Mouse (Mus musculus) neural tube, embryonic 10.5 days (tissue): Measurements from ENCODE around the gene Tram2.

Source experiments
- DNase-seq: peaks from one replicate; pipeline ENCODE4 v3.0.0-alpha.2; 2017; ENCODE audit warnings: low spot score; ENCODE audit errors: extremely low spot score

Tram2 gene

DNA sequence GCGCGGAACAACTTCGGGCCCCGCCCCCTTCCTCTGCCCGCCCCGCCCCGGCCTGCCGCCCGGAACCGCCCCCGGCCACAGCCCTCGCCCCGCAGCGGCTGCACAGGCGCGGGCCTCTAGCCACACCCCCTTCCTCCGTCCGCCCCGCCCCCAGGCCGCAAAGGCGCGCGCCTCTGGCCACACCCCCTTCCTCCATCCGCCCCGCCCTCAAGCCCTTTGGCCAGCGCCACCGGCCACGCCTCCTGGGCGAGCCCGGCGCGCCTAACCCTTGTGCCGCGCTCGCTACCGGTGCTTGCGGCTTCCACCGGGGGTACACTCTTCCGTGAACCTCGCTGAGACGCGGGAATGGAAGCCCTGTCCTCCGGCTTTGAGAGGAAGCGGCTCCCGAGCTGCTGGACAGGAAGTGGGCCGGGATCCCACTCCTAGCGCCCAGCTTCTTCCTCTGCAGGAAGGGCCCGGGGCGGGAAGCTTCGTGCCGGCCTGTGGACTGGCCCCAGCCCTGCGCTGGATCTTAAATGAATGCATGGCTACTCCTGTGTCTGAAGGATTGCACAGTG lies at the start of gene Tram2:
Gene Tram2 (minus strand): TSS at position 13 of the 557 bp plus-strand sequence.
- DNase-seq: peak; percentile 96

DNA sequence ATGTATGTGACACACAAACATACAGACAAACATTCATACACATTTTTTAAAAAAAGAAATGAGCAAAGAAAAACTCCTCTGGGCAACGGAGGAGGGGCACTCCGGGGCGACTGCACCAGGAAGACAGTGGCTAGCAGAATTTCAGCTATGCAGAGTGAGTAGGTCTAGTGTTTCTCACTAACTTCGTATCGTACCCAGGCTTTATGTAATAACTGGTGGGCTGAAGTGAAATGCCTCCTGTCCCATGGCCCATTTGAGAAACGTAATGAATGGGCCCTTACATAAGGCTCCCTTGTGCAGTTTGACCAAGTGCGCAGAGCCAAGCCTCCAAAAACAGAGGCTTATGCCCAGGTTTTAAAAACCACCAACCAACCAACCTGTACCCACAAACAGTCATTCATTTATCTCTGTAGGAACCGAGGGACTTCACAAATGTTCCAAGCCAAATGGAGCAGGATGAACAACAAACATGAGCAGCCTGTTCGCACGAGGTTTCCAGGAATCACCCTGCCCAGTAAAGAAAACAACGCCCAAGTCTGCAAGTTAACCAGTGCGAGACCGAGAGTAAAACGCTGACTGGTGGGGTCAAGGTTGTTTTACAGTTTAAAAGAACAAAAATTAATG lies 45.8 kb upstream of the Tram2 start:
- DNase-seq: peak; percentile 14

DNA sequence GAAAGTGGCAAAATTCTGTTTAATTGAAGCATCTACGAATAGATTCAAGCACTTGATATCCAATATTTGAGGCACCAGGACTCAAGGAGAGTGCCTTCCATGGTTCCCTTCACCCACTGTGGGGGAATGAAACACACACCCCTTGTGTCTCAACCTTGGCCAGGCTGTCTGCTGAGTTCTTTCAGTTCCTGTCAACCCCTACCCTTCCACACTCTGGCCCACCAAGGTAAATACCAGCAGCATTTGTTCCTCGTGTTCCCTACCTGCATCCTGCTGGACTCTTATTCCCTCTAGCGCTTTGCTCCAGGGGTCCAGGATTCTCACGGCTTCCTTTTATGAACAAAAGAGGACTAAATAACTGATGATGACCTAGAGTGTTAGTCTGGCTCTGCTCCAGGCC lies 24.8 kb upstream of the Tram2 start:
- no peak for DNase-seq

DNA sequence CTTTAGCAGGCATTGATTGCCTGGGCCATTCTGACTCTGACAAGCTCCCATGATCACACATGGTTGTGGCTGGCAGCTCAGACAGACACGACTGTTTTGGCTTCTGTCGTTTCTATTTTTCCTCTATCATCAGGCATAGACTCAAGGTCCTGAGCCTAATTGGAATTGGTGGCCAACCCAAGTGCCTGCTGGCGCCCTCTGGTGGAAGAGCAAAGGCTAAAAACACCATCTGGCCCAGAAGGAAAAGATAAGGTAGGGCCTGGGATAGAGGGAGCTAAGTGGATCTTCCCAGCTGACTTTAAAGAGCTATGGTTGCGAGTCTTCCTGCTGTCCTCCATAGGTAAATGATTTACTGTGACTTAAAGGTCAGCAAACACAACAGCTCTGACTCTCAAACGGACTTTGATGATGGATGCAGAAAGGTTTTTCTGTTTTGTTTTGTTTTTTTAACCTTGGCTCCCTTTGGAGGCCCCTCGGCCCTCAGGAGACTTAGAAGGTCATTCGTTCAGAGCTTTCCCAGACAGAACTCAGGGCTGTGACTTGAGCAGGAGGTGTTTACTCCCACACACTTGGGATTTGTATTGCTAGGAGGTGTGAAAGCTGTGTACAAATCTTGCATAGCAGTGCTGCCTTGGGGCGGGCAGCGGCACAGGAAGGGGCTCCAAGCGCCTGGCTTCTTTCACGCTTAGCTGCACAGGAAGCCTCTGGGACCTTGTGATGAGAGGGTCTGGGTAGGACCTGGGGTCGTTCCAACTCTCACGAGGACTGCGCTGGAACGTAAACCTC lies 22.4 kb upstream of the Tram2 start:
- peak; percentile 25 for DNase-seq

DNA sequence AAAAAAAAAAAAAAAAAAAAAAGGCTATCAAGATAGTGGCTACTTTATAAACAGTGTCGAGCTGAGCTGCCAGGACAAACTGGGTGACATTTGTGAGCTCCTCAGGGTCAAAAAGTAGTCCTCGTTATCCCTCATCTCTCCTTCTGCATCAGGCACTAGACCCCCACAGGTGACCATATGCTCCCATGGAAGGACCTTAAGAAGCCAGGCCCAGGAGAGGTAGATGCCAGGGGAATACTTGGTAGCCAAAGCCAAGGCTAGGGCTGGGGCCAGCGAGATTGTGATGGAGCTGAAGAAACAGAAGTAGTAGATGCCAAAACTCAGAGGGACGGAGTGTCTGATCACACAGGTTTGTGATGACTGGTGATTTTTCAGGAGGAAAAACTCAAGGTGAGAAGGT lies 21.7 kb upstream of the Tram2 start:
- DNase-seq: no peak

DNA sequence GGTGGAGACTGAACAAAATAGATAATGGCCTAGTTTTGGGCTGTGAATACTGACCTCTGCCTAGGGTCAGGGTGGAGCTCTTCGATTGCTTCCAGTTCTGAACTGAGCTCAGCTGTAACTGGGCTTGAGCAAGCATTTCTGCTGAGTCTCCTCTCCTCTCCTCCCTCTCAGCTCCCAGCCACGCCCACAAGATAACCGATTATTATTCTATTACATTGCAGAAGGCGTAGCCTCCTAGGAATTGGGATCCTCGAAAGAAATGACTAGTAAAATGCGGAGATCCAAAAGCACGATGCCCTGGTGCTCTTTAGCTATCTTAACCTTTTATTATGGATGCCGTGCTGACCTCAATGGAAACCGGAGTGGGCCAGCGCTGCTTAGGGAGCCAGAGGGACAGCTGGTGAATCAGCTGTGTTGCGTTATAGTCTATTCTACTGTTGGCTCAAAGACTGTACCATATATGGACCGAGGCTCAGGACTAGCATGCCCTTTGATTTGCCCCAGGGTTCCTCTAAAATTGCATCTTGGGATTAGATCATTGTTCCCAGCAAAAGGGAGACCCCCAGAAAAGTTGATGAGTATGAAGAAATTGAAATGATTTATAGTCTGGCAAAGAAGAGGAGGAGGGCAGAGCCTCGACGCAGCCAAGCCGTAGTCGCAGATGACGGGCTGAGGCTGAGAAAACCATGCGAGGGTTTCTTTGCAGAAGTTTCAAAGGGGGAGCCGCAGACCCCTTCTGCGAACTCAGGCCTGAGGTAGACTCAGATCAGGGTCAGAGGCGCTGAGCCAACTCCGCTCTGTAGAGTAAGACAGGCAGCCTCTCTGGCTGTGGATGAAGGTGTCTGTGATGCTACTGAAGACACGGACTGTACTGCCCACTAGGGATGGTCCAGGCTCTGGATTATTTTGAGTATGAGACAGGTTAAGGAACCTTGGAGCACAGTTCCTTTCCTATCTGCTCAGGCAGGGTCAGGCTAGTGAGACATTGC lies 18.3 kb upstream of the Tram2 start:
- no peak for DNase-seq

DNA sequence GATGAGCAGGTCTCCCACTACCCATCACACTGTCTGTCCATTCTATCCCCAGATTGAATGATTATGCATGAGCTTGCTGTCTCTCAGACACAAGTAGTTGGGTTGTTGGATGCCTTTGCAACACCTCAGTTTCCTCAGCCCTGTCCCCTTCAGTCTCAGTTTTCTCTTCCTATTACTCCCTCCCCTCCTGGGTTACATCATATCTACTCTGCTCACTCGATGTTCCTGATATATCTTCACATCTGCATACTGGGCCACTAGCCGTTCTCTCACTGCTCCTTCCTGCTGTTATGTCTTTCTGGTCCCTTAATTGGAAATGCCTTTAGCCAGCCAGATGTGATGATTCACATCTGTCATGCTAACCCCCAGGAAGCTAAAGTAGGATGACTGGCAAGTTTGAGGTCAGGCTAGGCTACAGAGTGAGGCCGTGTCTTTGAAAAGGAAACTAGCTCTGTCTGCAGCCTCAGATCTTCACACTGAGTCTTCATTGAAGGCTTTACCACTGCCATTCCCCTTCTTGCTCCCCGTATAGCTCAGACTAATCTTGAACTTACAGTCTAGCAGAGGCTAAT lies 15.7 kb upstream of the Tram2 start:
- DNase-seq: no peak

DNA sequence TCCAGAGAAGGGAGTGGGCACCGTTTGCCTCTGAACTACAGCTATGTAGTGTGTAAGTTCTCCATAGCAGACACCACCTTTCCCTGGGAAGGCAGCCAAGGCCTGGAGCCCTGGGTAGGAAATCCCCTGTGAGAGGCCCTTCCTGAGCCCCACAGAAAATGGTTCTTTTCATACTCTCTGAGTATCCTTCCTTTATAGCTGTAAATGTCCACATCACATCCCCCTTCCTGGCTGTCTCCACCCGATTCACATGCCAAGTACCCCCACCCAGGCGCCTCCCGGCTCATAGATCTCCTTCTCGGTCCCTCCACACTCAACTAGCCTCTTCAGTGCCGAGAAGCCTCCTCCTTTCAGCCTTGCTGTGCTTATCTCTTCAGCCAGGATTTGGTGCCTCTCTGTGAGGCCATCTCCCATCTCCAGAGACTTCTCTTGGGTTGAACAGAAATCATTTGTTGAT lies 10.7 kb upstream of the Tram2 start:
- DNase-seq: no peak

DNA sequence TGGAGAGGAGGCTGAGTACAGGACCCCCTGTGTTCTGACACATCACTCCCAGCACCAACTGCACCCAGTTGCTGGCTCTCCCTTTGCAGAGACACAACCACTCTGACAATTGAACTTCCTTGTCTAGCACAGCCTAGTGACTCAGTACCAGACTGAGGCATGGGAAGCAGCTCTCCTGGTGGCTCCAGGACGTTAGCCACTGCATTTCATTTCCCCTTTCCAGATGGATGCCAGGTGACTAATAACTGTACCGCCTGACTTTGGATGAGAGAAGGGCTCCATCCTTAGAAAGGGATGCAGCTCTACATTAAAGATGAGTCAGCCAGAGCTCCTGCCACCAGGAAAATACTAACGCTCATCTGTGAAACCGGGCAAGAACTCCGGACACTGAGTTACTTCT lies 7.3 kb upstream of the Tram2 start:
- no peak for DNase-seq

DNA sequence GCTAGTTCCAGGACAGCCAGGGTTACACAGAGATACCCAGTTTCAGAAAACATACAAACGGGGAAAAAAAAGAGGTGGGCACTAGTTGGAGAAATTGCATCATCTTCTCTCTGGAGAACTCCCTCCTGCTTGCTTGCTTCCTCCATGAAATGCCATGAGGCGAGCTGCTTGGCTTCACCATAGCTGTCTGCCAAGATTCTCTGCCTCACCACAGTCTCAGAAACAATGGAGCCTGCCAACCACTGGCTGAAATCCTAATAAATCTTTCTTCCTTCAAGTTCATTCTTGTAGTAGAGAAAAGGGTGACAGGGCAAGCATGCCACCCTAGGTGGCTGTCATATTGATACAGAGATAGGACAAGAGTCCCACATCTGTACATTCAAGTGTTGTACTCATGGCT lies 5.6 kb upstream of the Tram2 start:
- no peak for DNase-seq

DNA sequence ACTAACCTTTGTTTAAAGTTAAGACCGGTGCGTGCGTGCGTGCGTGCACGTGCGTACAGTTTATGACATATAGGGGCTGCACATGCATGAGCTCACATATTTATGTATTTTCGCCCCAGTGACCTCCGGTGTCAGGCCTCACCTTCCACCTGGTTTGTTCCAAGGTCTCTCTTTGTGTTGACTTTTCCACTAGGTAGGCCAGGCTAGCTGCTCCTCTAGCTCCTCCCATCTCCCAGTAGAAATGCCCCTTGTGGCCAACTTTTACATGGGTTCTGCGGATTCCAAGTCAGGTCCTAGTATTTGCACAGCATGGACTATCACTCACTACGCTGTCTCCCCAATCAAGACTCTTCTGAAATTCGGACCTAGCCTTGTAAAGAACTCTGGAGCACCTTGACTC lies 1.3 kb upstream of the Tram2 start:
- DNase-seq: no peak

DNA sequence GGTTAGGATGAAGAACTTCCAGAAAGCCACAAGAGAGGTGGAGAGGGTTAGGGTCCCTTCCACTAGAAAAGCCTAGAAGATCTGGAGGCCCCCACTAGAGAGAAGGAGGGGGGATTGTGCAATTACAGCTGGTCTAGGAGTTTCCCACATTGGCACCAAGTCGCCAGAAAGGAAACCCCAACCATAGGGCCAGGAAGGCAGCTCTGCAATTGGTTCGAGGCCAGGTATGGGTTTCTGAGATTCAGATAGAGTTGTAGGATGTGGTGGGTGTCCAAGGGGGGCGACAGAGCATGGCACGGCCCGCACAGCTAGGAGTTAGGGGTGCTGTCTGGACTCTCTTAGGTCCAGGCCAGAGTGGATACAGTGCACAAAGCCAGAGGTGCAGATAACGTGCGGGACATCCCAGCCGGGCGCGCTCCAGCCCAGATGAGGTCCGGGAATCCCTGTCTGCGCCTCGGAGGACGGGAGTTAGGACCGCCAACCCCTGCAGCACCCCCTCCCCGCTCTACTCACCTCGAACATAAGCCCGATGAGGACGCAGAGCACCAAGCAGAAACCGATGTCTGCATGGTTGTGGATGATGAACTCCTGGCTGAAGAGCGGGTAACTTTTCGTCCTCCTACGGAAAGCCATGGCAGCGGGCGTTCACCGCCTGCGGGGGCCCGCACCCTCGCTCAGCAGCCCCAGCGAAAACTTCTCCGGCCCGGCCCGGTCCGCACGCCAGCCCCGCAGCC lies 381 bp downstream of the Tram2 start:
- DNase-seq: no peak

DNA sequence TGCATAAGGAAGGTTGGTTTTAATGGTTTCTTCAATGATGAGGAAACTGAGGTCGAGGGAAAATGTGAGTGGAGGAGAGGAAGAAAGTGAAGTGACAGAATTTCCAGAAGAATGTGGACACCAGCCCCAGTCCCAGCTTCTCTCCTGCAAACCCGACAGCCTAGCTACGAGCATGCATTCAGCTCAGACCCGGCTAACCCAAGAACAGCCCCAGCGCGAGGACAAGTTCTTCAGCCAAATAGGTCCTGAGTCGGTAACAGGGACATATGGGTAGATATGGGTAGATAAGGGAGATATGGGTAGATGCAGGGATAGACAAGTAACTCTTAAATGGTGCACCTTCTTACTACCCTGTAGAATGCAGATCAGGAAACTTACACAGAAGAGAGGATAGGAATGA lies 1.4 kb downstream of the Tram2 start:
- no peak for DNase-seq

DNA sequence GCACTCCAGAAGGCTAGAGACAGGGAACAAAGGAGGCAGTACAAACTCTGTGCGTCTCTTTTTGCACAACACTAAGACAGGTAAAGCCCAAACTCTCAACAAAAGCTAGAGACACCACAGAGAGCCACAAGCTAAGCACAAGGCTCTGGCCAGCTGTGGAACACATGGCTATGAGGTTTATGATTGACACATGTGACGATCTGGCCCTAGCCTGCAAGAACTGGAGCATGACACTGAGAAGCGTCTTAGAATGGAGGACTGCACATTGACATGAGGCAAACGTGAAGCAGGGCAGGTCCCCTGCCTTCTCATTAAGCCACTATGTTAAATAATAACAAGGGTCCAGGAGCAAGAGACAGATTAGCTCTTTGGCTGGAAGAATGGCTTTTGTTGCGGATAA lies 1.8 kb downstream of the Tram2 start:
- DNase-seq: no peak

DNA sequence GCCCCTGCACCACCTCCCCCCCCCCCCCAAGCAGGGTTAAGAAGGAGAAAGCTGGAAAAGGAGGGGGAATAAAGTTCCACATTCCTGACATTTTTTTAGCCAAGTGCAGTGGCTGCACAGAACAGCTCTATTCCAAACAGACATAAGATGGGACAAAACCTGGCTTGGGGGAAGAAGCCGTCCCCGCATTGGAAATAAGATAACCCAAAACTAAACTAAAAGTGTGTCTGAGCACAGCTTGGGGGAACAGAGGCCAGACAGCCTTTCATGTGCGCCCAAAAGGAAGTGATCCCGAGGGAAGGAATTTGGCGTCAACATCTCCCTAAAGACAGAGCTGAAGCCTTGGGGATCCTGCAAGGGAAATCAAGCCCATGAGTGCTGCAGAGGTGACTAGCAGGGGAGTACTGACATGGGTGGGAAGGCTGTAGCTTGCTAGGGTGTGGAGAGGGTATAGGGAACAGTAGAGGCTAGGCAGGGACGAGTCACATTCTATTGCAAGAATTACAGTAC lies 3.0 kb downstream of the Tram2 start:
- peak; percentile 23 for DNase-seq

DNA sequence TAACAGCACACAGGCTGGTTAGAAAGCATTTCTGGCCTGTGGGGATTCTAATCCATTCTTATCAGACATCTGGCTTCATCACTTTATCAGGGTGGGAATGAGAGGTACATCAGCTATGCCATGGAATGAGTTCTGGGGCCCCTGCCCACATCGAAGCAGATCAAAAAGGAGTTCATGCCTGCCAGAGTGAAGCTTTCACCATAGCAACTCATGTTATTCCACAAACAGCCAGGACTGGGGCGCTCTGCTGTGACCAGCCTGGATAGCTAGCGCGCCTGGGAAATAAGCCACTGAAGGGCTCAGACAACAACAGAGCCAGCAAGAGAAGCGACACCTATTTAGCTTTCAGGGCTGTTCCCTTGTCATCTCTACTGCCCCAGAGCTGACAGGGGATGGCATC lies 4.8 kb downstream of the Tram2 start:
- no peak for DNase-seq

DNA sequence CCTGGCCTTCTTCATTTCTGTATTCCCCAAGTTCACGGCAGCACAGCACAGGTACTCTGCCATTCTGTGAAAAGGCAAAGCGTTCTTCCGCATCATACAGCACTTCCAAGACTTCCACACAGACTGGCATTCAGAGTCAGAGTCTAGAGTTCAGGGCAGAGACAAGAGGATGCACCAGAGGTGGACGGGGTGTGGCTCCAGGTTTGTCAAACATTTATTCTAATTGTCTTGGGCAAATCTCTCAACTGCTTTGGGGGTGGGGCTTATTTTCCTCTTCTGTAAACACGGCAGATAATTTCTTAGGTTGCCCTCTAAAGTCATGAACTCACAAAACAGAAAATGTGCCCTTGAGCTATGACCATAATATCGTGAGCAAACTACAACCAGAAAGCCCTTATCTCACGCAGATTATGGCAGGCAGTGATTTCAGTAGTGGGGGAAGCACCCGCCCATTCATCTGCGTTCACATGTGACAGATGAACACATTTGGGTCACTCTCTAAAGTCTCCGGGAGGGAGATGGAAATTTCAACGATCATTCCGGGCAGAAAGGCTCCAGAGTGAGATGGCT lies 6.1 kb downstream of the Tram2 start:
- DNase-seq: no peak

DNA sequence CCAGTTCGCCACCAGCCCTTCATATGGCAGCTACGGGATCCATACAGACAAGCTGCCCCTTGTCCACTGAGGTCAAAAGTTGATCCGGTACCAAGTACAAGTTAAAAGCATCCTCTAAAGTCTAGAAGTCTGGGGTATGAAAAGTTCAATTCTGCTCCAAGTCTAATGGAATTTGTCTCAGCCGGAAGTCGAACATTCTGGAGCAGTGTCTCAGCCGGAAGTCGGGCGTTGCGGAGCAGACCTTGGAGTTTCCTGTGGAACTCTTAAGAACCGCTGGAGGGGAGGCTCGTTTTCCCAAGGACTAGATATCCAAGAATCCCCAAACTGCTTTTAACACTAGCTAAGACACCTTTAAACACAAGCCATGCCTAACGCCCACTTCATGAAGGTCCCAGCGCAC lies 8.4 kb downstream of the Tram2 start:
- DNase-seq: no peak

DNA sequence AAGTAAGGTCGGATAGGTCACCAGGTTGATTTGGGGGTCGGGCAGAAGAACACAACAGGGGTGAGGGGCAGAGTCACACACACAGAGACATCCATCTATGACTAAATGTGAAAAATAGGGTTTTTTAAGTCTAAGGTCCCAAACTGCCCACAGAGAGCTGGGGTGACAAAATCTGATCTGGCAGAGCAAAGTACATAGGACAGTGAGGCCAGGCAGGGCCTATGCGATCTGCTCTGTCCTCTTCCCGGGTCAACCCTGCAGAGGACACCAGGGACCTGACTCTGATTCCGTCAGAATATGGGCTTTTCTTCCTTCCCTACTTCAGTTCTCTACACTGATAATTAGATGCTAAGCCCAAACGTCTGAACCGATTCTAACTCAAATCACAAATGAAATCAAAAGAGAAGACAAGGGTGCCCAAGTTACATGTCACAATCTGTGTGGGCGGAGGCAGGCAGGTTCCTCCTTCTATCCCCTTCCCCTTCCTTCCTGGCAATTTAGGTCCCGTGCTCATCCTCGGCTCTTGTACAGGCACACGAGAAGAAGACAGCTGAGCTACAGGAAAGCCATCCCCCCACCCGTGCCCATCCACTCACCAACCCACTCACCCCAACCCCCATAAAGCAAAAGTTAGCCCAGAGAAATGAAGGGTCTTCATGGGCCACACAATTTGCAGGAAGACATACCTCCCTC lies 9.1 kb downstream of the Tram2 start:
- DNase-seq: no peak
